Mouse (Mus musculus) stomach, postnatal 0 days (tissue): ENCODE measurements at regions not wholly inside any gene's neighbourhood (a gene's known extent, or its start where the extent isn't known, plus 50 kb on each side); places are given as distances from the start of the nearest gene placed in this dataset.

ENCODE experiments used
- CTCF ChIP-seq: IDR thresholded peaks from 2 replicates; pipeline ENCODE4 v1.5.1; 2016; ENCODE audit warnings: antibody characterized with exemption, low read depth, mild to moderate bottlenecking, moderate library complexity
- EP300 ChIP-seq: optimal IDR thresholded peaks from 2 replicates; pipeline ENCODE3; 2016; ENCODE audit warnings: antibody characterized with exemption

DNA sequence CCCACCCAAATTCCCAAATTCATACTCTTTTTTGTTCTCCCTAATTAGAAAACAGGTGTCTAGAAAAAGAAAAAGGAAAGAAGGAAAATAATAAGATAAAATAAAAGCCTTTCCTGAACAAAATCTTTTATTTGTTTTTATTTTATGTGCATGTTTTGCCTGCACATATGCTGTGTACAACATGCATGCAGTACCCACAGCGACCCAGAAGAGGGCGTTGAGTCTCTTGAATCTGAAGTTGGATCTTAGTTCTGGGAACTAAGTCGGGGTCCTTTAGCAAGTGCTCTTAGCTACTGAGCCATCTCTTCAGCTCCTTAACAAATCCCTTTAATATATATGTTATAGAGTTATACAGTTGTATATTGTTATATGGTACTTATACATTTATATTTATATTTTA is 206.0 kb upstream of the Clint1 start:
- TF ChIP-seq CTCF (peak; percentile 17; the same call in 1 of the 2 replicates), EP300 (no peak)
